Mouse (Mus musculus): ENCODE measurements around the gene Tmem51.

The Tmem51 gene

GRCm38 (mm10) chr4:142084131-142084899 is at the start of gene Tmem51:
Tmem51 (minus strand) TSS chr4:142084304.
- DNase-seq, result peak; percentile 81 to 89

- no peak for DNase-seq
Measured at GRCm38 (mm10) chr4:142130162-142130561, 46.1 kb upstream of the Tmem51 start.

GRCm38 (mm10) chr4:142127275-142127788 is 43.2 kb upstream of the Tmem51 start:
- DNase-seq, result no peak

- no peak for DNase-seq
Measured at GRCm38 (mm10) chr4:142126641-142127274, 42.7 kb upstream of the Tmem51 start.

GRCm38 (mm10) chr4:142121164-142121563 is 37.1 kb upstream of the Tmem51 start:
- no peak for DNase-seq

- no peak for DNase-seq
Measured at GRCm38 (mm10) chr4:142118522-142118921, 34.4 kb upstream of the Tmem51 start.

GRCm38 (mm10) chr4:142117993-142118392 is 33.9 kb upstream of the Tmem51 start:
- DNase-seq, result no peak

- DNase-seq, result peak; percentile 42 to 75
Measured at GRCm38 (mm10) chr4:142113306-142113705, 29.2 kb upstream of the Tmem51 start.

- DNase-seq, result no peak
Measured at GRCm38 (mm10) chr4:142103081-142103671, 19.1 kb upstream of the Tmem51 start.

GRCm38 (mm10) chr4:142098303-142098702 is 14.2 kb upstream of the Tmem51 start:
- peak; percentile 88 to 95 for DNase-seq

- peak; percentile 48 to 58 for DNase-seq
Measured at GRCm38 (mm10) chr4:142097871-142098270, 13.8 kb upstream of the Tmem51 start.

GRCm38 (mm10) chr4:142095513-142096241 is 11.6 kb upstream of the Tmem51 start:
- peak; percentile 81 to 88 for DNase-seq

GRCm38 (mm10) chr4:142094386-142094785 is 10.3 kb upstream of the Tmem51 start:
- no peak for DNase-seq

GRCm38 (mm10) chr4:142091100-142091499 is 7.0 kb upstream of the Tmem51 start:
- no peak for DNase-seq

- DNase-seq, result no peak
Measured at GRCm38 (mm10) chr4:142089966-142090365, 5.9 kb upstream of the Tmem51 start.

GRCm38 (mm10) chr4:142088836-142089235 is 4.7 kb upstream of the Tmem51 start:
- no peak for DNase-seq

GRCm38 (mm10) chr4:142088409-142088808 is 4.3 kb upstream of the Tmem51 start:
- DNase-seq, result no peak

GRCm38 (mm10) chr4:142084936-142085563 is 946 bp upstream of the Tmem51 start:
- peak; percentile 57 to 59 for DNase-seq

GRCm38 (mm10) chr4:142083762-142084130 is 358 bp downstream of the Tmem51 start:
- DNase-seq, result peak; percentile 88 to 93

- DNase-seq, result no peak
Measured at GRCm38 (mm10) chr4:142083193-142083592, 911 bp downstream of the Tmem51 start.

GRCm38 (mm10) chr4:142082703-142083102 is 1.4 kb downstream of the Tmem51 start:
- no peak for DNase-seq

GRCm38 (mm10) chr4:142081631-142082283 is 2.3 kb downstream of the Tmem51 start:
- DNase-seq, result peak; percentile 76 to 79

All from kidney, postnatal 36 days (tissue).